Mouse (Mus musculus): ENCODE measurements at regions not wholly inside any gene's neighbourhood (a gene's known extent, or its start where the extent isn't known, plus 50 kb on each side); places are given as distances from the start of the nearest gene placed in this dataset.

GRCm38 (mm10) chr13:82187196-82187595 lies 404.3 kb downstream of the Cetn3 start:
- DNase-seq (ENCODE audit: low read depth, low spot score): no peak

GRCm38 (mm10) chr13:82200739-82201138 lies 417.9 kb downstream of the Cetn3 start:
- DNase-seq (ENCODE audit: low read depth, low spot score): peak; percentile 26

GRCm38 (mm10) chr13:82225430-82225829 lies 442.6 kb downstream of the Cetn3 start:
- DNase-seq (ENCODE audit: low read depth, low spot score): no peak

- DNase-seq (ENCODE audit: low read depth, low spot score): no peak
Measured at GRCm38 (mm10) chr13:82233901-82234300, 451.0 kb downstream of the Cetn3 start.

GRCm38 (mm10) chr13:82246231-82246630 lies 463.4 kb downstream of the Cetn3 start:
- DNase-seq (ENCODE audit: low read depth, low spot score): no peak

- DNase-seq (ENCODE audit: low read depth, low spot score): no peak
Measured at GRCm38 (mm10) chr13:82250361-82250760, 467.5 kb downstream of the Cetn3 start.

GRCm38 (mm10) chr13:82258491-82258935 lies 475.6 kb downstream of the Cetn3 start:
- no peak for DNase-seq (ENCODE audit: low read depth, low spot score)

- no peak for DNase-seq (ENCODE audit: low read depth, low spot score)
Measured at GRCm38 (mm10) chr13:82264236-82264635, 481.4 kb downstream of the Cetn3 start.

GRCm38 (mm10) chr13:82265170-82265569 lies 482.3 kb downstream of the Cetn3 start:
- no peak for DNase-seq (ENCODE audit: low read depth, low spot score)

GRCm38 (mm10) chr13:82265736-82266135 lies 482.9 kb downstream of the Cetn3 start:
- no peak for DNase-seq (ENCODE audit: low read depth, low spot score)

- no peak for DNase-seq (ENCODE audit: low read depth, low spot score)
Measured at GRCm38 (mm10) chr13:82274733-82275132, 491.9 kb downstream of the Cetn3 start.

- no peak for DNase-seq (ENCODE audit: low read depth, low spot score)
Measured at GRCm38 (mm10) chr13:82276001-82276400, 493.1 kb downstream of the Cetn3 start.

GRCm38 (mm10) chr13:82280744-82281143 lies 497.9 kb downstream of the Cetn3 start:
- DNase-seq (ENCODE audit: low read depth, low spot score): no peak

GRCm38 (mm10) chr13:82295834-82296233 lies 513.0 kb downstream of the Cetn3 start:
- DNase-seq (ENCODE audit: low read depth, low spot score): no peak

- DNase-seq (ENCODE audit: low read depth, low spot score): no peak
Measured at GRCm38 (mm10) chr13:82304227-82304626, 521.4 kb downstream of the Cetn3 start.

GRCm38 (mm10) chr13:82305076-82305475 lies 522.2 kb downstream of the Cetn3 start:
- DNase-seq (ENCODE audit: low read depth, low spot score): no peak

- DNase-seq (ENCODE audit: low read depth, low spot score): no peak
Measured at GRCm38 (mm10) chr13:82308336-82308735, 525.5 kb downstream of the Cetn3 start.

GRCm38 (mm10) chr13:82316573-82317202 lies 533.8 kb downstream of the Cetn3 start:
- peak; percentile 55 for DNase-seq (ENCODE audit: low read depth, low spot score)

GRCm38 (mm10) chr13:82317203-82317580 lies 534.3 kb downstream of the Cetn3 start:
- DNase-seq (ENCODE audit: low read depth, low spot score): no peak

- DNase-seq (ENCODE audit: low read depth, low spot score): no peak
Measured at GRCm38 (mm10) chr13:82318395-82318794, 535.5 kb downstream of the Cetn3 start.

GRCm38 (mm10) chr13:82354355-82354754 lies 571.5 kb downstream of the Cetn3 start:
- DNase-seq (ENCODE audit: low read depth, low spot score): no peak

GRCm38 (mm10) chr13:82355296-82355695 lies 572.4 kb downstream of the Cetn3 start:
- no peak for DNase-seq (ENCODE audit: low read depth, low spot score)

- no peak for DNase-seq (ENCODE audit: low read depth, low spot score)
Measured at GRCm38 (mm10) chr13:82359442-82359841, 576.6 kb downstream of the Cetn3 start.

- no peak for DNase-seq (ENCODE audit: low read depth, low spot score)
Measured at GRCm38 (mm10) chr13:82360711-82361110, 577.8 kb downstream of the Cetn3 start.
